Mouse (Mus musculus) bone marrow macrophage, adult 2 months (primary cell): Measurements from ENCODE around the gene Apobec2.

Experiments
- CTCF ChIP-seq: IDR thresholded peaks from 2 replicates; pipeline ENCODE4 v1.5.1; 2012; ENCODE audit warnings: low read depth, mild to moderate bottlenecking, low read length, moderate library complexity
- POLR2A ChIP-seq: IDR thresholded peaks from 2 replicates; pipeline ENCODE4 v1.6.1; 2012; ENCODE audit warnings: mild to moderate bottlenecking, low read depth, low read length, borderline replicate concordance

DNA sequence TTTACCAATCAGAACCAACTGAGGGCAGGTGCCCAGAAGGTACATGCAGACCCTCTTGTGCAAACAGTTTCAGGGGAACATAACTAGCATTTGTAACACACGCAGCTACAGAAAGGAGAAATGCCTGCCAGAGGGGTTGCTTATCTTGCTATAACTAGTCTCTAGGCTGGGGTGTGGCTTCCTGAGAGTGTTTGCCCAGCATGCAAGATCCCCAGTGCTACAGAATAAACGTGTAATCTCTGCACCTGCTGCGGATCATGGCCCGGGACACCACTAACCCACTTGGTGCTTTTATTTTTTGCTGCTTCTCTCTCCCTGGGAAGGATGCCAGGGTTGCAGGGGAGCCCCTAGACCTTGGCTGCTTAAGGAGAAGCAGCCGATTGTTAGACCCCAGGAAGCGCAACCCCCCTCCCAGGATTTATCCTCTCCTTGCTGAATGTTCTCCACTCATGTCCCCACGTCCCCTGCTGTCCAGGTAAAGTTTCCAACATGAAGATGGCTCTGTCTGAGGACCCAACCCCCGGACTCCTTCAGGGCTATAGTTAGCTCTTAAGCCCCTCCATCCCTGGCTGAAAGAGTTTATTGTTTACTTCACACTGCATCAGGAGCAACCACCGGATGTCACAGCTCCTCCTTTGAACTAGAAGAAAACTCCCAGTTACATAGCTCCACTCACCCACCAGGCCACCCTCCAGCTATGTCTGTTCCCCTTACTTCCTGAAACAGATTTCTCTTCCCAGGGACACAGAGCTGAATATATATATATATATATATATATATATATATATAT is 6.7 kb downstream of the Apobec2 start:
- TF ChIP-seq CTCF (no peak), POLR2A (no peak)
